Mouse (Mus musculus): ENCODE measurements at regions not wholly inside any gene's neighbourhood (a gene's known extent, or its start where the extent isn't known, plus 50 kb on each side); places are given as distances from the start of the nearest gene placed in this dataset.

- TF ChIP-seq CTCF (IDR thresholded peaks at IDR 0.05; ENCODE audit: borderline replicate concordance, extremely low read depth, insufficient read depth, insufficient read length) (no peak), POLR2A (IDR thresholded peaks at IDR 0.05; ENCODE audit: borderline replicate concordance, extremely low read depth, insufficient read depth, insufficient read length, poor library complexity, severe bottlenecking) (no peak)
These were observed 398.6 kb upstream of the Dmac1 start for GRCm38 (mm10) chr4:75676590-75677174.
